In the genomic region with DNA sequence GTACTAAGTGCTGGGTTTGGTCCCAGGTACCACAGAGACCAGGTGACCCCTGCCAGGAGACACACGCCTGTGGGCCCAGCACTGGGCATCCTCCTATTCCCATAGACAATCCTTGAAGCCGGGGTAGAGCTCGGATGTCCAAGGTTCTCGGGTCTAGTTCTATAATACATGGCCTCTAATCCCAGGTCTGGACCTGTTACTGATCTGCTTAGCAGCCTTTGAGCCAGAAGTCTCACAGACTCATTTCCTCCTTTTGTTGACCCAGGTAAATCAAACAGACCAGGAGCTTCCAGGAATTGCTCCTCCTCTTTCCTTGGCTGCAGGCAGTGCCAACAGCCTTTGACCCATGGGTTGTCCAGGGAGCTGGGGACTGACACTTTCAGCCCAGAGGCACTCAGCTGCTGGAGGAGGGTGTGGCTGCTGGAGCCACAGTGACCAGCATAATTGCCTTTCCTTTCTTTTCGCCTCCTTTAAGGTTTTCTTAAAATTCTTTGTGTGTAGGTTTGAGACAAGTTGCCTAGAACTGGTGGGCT, we compare ENCODE assay signal across 14 mouse cellular contexts. TPM values are rescaled to one million over a fixed set of nuclear protein-coding genes. Genes with fewer than 3 reads are reported as not detected.
DNase-seq lines count a peak whose midpoint lies in the region; ATAC-seq lines count a peak whose summit lies in the region.
"Had no signal": no experiment of that assay in that cellular context is flagged by ENCODE, and none has a peak within 500 bp of the region (broad histone marks: within the 10 kb centered on the region; RNA-seq: fewer than 3 reads in every experiment).

No protein-coding gene starts in this region.

- WGBS in heart, embryonic 12.5 days, result 83% methylated on average over 5 of the region's 5 CpGs
- 74% methylated on average over 5 of the region's 5 CpGs for WGBS in intestine, embryonic 15.5 days

- no peaks in the 10 kb centered on the region for H3K36me3 ChIP-seq in heart, embryonic 12.5 days
- H3K36me3 ChIP-seq in intestine, embryonic 15.5 days, result no peaks in the 10 kb centered on the region
- H3K36me3 ChIP-seq: forebrain, embryonic 12.5 days had no signal

- no peaks in the 10 kb centered on the region for H3K27me3 ChIP-seq in heart, embryonic 12.5 days (replicated peaks)
- H3K27me3 ChIP-seq in intestine, embryonic 15.5 days (replicated peaks), result no peaks in the 10 kb centered on the region
- H3K27me3 ChIP-seq: forebrain, embryonic 12.5 days had no signal

- no peaks in the 10 kb centered on the region for H3K9me3 ChIP-seq in heart, embryonic 12.5 days (replicated peaks)
- no peaks in the 10 kb centered on the region for H3K9me3 ChIP-seq in intestine, embryonic 15.5 days
- H3K9me3 ChIP-seq: forebrain, embryonic 12.5 days had no signal

- H3K4me1 ChIP-seq in heart, embryonic 12.5 days (replicated peaks), result peaks cover 8% of the 10 kb centered on the region
- H3K4me1 ChIP-seq in intestine, embryonic 15.5 days (replicated peaks), result 0 out of 2 replicates have a peak, but pooled peaks cover 11% of the 10 kb centered on the region

- H3K4me2 ChIP-seq in heart, embryonic 12.5 days, result 0 out of 2 replicates have a peak overlapping the region, but pooled peaks have one; percentile 44
- 0 out of 2 replicates have a peak overlapping the region, but pooled peaks have one; percentile 6 for H3K4me2 ChIP-seq in intestine, embryonic 15.5 days (replicated peaks)
- H3K4me2 ChIP-seq: forebrain, embryonic 12.5 days had no signal

- intact Hi-C loops in heart, postnatal 25 days (cut with DNase I), result no loop called here

- no peak for DNase-seq in heart, postnatal 25 days (ENCODE audit: low spot score)
- DNase-seq in adipocyte (ENCODE audit: low spot score) (peak; percentile 56), liver (peak; percentile 44)
- no peak for DNase-seq in thymus, postnatal 4 days
- no peak for DNase-seq in Muller cell, postnatal 12 days (ENCODE audit: inconsistent ontology term)
- DNase-seq: adrenal gland, postnatal 14 days; cerebellum, adult 11 months; retina, postnatal 1 day; thymus, postnatal 36 days had no signal

- H3K4me3 ChIP-seq in heart, embryonic 12.5 days, result no peak overlapping the region
- no peak overlapping the region for H3K4me3 ChIP-seq in intestine, embryonic 15.5 days (replicated peaks)
- H3K4me3 ChIP-seq: forebrain, embryonic 12.5 days had no signal

- no peak overlapping the region for H3K9ac ChIP-seq in heart, embryonic 12.5 days
- no peak overlapping the region for H3K9ac ChIP-seq in intestine, embryonic 15.5 days
- H3K9ac ChIP-seq: forebrain, embryonic 12.5 days had no signal

- peak overlapping the region; percentile 74 for H3K27ac ChIP-seq in heart, embryonic 12.5 days (ENCODE audit: poor library complexity, severe bottlenecking)
- H3K27ac ChIP-seq in intestine, embryonic 15.5 days, result peak overlapping the region; percentile 37; the same call in 1 of the 2 replicates

- 0 out of 2 replicates have a peak, but pooled peaks have one; percentile 64 for ATAC-seq in heart, embryonic 12.5 days (ENCODE audit: insufficient number of reproducible peaks, low FRiP score)
- peak; percentile 76 for ATAC-seq in intestine, embryonic 15.5 days
- ATAC-seq in activated CD4-positive, CD25-positive, alpha-beta regulatory T cell, adult 4 months, result no peak

RNA-seq across cellular contexts. Expression of gene Gm20431, which starts 9.9 kb away (rescaled TPM):
- 10.4 and 11.5 TPM in 2 replicates for polyA plus RNA-seq in heart, embryonic 12.5 days (2016; fragmentation: Nextera tagmentation; extraction: Ambion mirVana)
- total RNA-seq in heart, postnatal 25 days (2021), result 10 to 100 TPM; 18.0 to 18.4 TPM
- polyA plus RNA-seq in intestine, embryonic 15.5 days (2015; fragmentation: Nextera tagmentation; extraction: Ambion mirVana), result 0.40 and 7.2 TPM in 2 replicates
- not detected for polyA plus RNA-seq in activated CD4-positive, CD25-positive, alpha-beta regulatory T cell, adult 4 months (2017; shearing (Covaris generic))
- total RNA-seq: megakaryocyte progenitor cell, adult 5-6 weeks had no signal

RNA-seq across cellular contexts. Expression of gene Cebpb, which starts 17.5 kb away (rescaled TPM):
- polyA plus RNA-seq in heart, embryonic 12.5 days (2016; fragmentation: Nextera tagmentation; extraction: Ambion mirVana), result 14.2 and 16.8 TPM in 2 replicates
- total RNA-seq in heart, postnatal 25 days (2021), result 10 to 100 TPM; 58.0 to 84.2 TPM
- polyA plus RNA-seq in intestine, embryonic 15.5 days (2015; fragmentation: Nextera tagmentation; extraction: Ambion mirVana), result 22.5 and 24.3 TPM in 2 replicates
- polyA plus RNA-seq in activated CD4-positive, CD25-positive, alpha-beta regulatory T cell, adult 4 months (2017; shearing (Covaris generic)), result 1 to 10 TPM in 1 of 2 experiments, under 1 TPM in 1; 0.32 to 2.6 TPM

RNA-seq across cellular contexts. Expression of gene Tmem189, which starts 18.5 kb away (rescaled TPM):
- 46.6 and 48.3 TPM in 2 replicates for polyA plus RNA-seq in heart, embryonic 12.5 days (2016; fragmentation: Nextera tagmentation; extraction: Ambion mirVana)
- total RNA-seq in heart, postnatal 25 days (2021), result 10 to 100 TPM; 27.2 TPM
- polyA plus RNA-seq in intestine, embryonic 15.5 days (2015; fragmentation: Nextera tagmentation; extraction: Ambion mirVana), result 35.1 and 38.6 TPM in 2 replicates
- polyA plus RNA-seq in activated CD4-positive, CD25-positive, alpha-beta regulatory T cell, adult 4 months (2017; shearing (Covaris generic)), result 10 to 100 TPM; 12.6 to 13.5 TPM

RNA-seq across cellular contexts. Expression of gene Ube2v1, which starts 39.3 kb away (rescaled TPM):
- polyA plus RNA-seq in heart, embryonic 12.5 days (2016; fragmentation: Nextera tagmentation; extraction: Ambion mirVana), result 216 and 235 TPM in 2 replicates
- 100 to 1,000 TPM in 1 of 2 experiments, 10 to 100 TPM in 1; 99.3 to 105 TPM for total RNA-seq in heart, postnatal 25 days (2021)
- polyA plus RNA-seq in intestine, embryonic 15.5 days (2015; fragmentation: Nextera tagmentation; extraction: Ambion mirVana), result 268 and 270 TPM in 2 replicates
- polyA plus RNA-seq in activated CD4-positive, CD25-positive, alpha-beta regulatory T cell, adult 4 months (2017; shearing (Covaris generic)), result 100 to 1,000 TPM; 308 to 398 TPM

Comparison
In these comparisons a context has a peak if more than half of its experiments do, and no peak if none do; other contexts are left out.
1. DNase-seq: peak in adipocyte (single experiment) and liver (single experiment); none in heart, postnatal 25 days (single experiment), thymus, postnatal 4 days (single experiment) and Muller cell, postnatal 12 days (single experiment).